Mouse (Mus musculus) layer of hippocampus, postnatal 25 days (tissue): ENCODE measurements at regions not wholly inside any gene's neighbourhood (a gene's known extent, or its start where the extent isn't known, plus 50 kb on each side); places are given as distances from the start of the nearest gene placed in this dataset.

Experiments used
- DNase-seq, 2 experiments: peaks; one replicate each; pipeline ENCODE4 v3.0.0; 2022; ENCODE audit warnings: mixed read lengths in 2 of 2, low spot score in 1 of 2; ENCODE audit errors: extremely low spot score in 1 of 2

- no peak for DNase-seq
Measured at GRCm38 (mm10) chr2:143133931-143134330, 55.7 kb downstream of the Otor start.

GRCm38 (mm10) chr2:143149189-143149588, 70.9 kb downstream of the Otor start:
- DNase-seq = no peak

GRCm38 (mm10) chr2:143164081-143164984, 86.1 kb downstream of the Otor start:
- DNase-seq = no peak

- DNase-seq = no peak
Measured at GRCm38 (mm10) chr2:143166771-143167170, 88.5 kb downstream of the Otor start.

GRCm38 (mm10) chr2:143170648-143171047, 92.4 kb downstream of the Otor start:
- no peak for DNase-seq

GRCm38 (mm10) chr2:143184614-143185013, 106.3 kb downstream of the Otor start:
- DNase-seq = no peak

GRCm38 (mm10) chr2:143192256-143193164, 114.2 kb downstream of the Otor start:
- no peak for DNase-seq

- DNase-seq = no peak
Measured at GRCm38 (mm10) chr2:143193165-143193551, 114.9 kb downstream of the Otor start.

- no peak for DNase-seq
Measured at GRCm38 (mm10) chr2:143199583-143200249, 121.4 kb downstream of the Otor start.

- DNase-seq = no peak
Measured at GRCm38 (mm10) chr2:143206053-143206452, 127.8 kb downstream of the Otor start.

- no peak for DNase-seq
Measured at GRCm38 (mm10) chr2:143207191-143207590, 128.9 kb downstream of the Otor start.

GRCm38 (mm10) chr2:143217251-143217650, 139.0 kb downstream of the Otor start:
- DNase-seq = no peak

GRCm38 (mm10) chr2:143217760-143218358, 139.6 kb downstream of the Otor start:
- DNase-seq = peak; percentile 62 to 66

GRCm38 (mm10) chr2:143222326-143222725, 144.1 kb downstream of the Otor start:
- DNase-seq = no peak

- DNase-seq = no peak
Measured at GRCm38 (mm10) chr2:143224410-143225130, 146.3 kb downstream of the Otor start.

- no peak for DNase-seq
Measured at GRCm38 (mm10) chr2:143233795-143234194, 155.5 kb downstream of the Otor start.

- no peak for DNase-seq
Measured at GRCm38 (mm10) chr2:143240274-143240673, 162.0 kb downstream of the Otor start.

- DNase-seq = no peak
Measured at GRCm38 (mm10) chr2:143243741-143244140, 165.5 kb downstream of the Otor start.

GRCm38 (mm10) chr2:143246131-143246665, 167.9 kb downstream of the Otor start:
- no peak for DNase-seq
